Mouse (Mus musculus) kidney, postnatal 10 days (tissue): ENCODE results near the gene Nomo1.

Experiments used
- DNase-seq: peaks from one replicate; pipeline ENCODE4 v3.0.0; 2021; ENCODE audit warnings: mixed read lengths

The Nomo1 gene

GRCm38 (mm10) chr7:46047873-46048562, 14.5 kb downstream of the Nomo1 start:
- no peak for DNase-seq

GRCm38 (mm10) chr7:46049981-46050380, 16.5 kb downstream of the Nomo1 start:
- DNase-seq = no peak

- DNase-seq = peak; percentile 21
These were observed 18.8 kb downstream of the Nomo1 start for GRCm38 (mm10) chr7:46052161-46052821.

GRCm38 (mm10) chr7:46053566-46053965, 20.1 kb downstream of the Nomo1 start:
- DNase-seq = no peak

DNA sequence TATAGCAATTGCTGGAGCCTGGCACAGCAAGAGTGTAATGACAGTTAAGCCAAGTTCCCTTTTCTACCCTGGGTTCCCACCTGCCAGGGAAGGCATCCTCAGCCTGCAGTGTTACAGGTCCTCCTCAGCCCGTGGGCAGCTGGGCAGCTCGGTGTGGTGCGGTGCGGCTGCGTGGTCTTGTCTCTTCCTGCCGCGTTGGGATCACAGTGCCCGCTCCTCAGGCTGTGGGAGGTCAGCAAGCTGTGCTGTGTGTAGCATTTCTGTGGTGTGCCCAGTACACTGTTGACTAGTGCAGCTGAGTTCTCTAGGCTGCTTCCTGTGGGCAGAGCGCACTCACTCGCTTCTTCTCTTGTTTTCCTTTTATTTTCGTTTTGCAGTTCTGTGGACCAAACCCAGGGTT, 25.4 kb downstream of the Nomo1 start:
- no peak for DNase-seq

DNA sequence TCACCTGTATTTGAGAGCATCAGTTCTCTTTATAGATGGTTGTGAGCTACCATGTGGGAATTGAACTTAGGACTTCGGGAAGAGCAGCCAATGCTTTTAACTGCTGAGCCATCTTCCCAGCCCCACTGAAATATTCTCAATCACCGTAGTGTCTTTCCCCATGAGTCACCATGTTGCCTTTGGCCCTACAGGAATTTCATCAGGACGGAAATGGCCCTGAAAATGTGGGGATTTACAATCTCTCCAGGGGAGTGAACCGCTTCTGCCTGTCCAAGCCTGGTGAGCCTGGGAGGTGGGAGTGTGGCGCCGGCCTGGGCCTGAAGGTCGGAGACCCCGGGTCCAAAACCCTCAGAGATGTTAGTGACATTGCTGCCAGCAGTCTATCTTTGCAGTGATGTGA, 27.2 kb downstream of the Nomo1 start:
- no peak for DNase-seq

DNA sequence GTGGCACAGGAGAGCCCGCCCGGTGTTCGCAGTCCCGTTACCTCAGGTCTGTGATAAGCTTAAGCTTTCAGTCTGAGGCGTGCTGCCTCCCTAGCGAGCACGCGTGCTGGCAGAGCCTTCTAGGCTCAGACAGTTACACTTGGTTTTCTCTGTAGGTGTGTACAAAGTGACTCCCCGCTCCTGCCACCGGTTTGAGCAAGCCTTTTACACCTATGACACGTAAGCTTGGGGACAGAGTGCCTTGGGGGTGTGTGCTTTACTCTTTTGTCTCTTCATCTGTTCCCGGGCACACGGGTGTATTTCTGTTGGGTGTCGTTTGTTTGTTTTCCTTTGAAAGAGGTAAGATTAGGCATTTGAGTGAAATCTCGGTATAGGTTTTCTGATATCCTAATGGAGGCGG, 28.1 kb downstream of the Nomo1 start:
- no peak for DNase-seq

DNA sequence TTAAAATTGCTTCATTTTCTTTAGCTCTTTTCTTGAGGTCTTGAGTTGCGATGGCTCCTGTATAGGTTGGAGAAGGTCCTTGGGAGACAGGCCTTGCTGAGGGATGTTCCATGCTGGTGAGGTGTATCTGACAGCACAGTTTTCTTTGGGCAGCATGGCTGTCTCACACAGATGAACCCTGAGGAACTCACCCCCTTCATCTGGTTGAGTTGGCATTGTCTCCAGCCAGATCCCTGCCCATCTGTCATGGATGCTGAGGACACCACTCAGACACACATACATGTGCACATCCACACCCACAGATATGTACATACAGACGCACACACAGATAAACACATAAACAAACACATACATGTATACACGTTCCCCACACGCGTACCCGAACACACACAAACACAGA, 29.8 kb downstream of the Nomo1 start:
- no peak for DNase-seq

GRCm38 (mm10) chr7:46068831-46069230, 35.3 kb downstream of the Nomo1 start:
- DNase-seq = no peak

DNA sequence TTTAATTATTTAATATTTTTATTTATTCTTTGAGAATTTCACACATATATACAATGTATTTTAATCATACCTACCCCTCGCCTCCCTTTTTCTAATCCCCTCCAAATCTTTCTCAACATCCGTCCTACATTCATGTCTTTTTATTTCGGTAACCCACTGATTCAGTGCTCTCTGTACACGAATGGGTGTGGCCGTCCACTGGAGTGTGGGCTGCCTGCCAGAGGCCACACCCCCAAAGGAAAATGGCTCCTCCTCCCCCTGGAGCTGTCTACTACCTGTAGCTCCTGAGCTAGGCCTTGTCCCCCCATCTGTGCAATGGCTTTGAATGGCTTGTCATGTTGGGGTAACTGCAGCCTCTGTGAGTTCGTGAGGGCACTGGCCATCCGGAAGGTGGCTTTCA, 43.3 kb downstream of the Nomo1 start:
- no peak for DNase-seq

GRCm38 (mm10) chr7:46077675-46078074, 44.2 kb downstream of the Nomo1 start:
- DNase-seq = no peak

DNA sequence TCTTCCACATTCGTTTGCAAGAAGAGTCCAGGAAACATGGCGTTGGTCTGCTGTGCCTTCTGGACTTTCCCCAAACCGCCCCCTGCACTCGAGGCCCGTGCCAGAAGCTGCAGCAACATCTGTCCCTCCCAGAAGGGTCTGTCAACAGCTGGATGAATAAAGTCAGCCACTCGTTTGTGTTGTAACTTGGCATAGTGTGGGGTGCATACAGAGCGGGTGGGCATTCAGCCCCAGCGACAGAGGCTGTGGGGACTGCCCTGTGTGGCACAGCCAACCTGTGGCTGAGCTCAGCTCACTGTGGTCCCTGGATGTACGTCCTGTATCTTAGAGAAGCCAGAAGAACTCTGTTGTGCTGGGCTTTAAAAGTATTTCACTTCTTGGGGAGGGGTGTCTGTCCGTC, 50.5 kb downstream of the Nomo1 start:
- no peak for DNase-seq

DNA sequence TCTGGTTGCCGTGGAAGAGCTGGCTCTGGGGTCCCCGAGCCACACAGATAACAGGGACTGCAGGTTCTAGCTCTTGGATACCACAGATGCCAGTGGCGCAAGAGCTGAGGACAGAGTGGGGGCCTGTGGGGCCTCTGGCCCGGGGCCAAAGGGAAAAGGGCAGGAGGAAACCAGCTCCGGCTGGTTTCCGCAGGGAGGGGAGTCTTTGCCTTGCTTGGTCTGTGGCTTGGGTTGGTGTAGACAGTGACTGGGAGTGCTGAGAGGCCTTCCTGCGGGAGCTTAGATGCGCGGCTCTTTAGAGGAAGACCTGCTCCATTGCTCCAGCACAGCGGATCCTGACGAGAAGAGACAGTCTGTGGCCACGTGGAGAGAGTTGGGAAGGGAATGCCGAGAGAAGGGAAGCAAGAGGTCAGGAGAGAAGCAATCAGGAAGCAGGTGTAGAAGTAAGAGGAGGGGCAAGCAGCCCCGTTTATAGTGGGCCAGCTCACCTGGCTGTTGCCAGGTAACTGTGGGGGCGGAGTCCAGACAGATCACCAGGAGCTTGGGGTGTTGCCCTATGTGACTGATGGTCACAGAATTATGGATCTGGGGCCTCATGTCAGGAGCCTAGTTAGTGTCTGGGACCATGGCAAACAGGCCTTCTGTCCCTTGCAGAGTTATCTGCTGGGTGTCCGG, 51.5 kb downstream of the Nomo1 start:
- peak; percentile 70 for DNase-seq

GRCm38 (mm10) chr7:46086378-46086777, 52.9 kb downstream of the Nomo1 start:
- DNase-seq = no peak

DNA sequence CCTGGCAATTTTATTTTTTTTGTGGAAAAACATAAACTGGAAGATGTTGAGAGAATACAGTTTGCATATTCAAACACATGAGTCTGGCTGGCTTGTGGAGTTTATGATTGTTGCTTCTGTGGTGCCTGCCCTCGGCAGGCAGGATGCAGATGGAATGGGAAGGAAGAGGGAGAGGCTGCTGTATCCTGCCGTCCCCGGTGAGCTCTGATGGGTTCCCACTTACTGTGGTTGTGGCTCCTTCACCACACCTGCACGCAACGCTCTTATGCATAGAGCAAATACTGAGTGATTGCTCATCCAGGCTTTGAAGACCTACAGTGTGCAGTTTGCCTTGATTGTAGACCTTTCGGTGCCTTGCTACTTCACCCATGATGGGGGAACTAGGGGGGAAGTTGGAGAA, 54.7 kb downstream of the Nomo1 start:
- DNase-seq = no peak

- DNase-seq = no peak
These were observed 59.3 kb downstream of the Nomo1 start for GRCm38 (mm10) chr7:46092803-46093202.

DNA sequence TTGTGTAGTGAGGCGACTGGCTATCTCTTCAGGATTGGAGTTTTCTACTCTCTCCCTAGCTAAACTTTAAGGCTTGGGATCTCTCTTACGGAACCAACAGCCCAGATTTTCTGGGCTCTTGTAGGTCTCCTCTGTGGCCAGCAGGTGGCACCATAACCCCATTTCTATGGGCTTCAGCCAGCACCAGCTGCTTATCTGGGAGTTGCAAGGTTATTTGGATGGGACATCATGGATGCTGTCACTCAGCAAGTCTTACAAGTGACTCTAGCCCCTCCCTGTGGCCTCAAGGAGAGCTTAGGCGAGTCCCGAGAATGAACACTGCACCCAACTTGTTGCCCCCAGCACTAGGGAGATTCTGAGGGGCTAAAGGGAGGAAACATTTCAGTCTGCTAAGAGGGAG, 62.6 kb downstream of the Nomo1 start:
- DNase-seq = peak; percentile 82

DNA sequence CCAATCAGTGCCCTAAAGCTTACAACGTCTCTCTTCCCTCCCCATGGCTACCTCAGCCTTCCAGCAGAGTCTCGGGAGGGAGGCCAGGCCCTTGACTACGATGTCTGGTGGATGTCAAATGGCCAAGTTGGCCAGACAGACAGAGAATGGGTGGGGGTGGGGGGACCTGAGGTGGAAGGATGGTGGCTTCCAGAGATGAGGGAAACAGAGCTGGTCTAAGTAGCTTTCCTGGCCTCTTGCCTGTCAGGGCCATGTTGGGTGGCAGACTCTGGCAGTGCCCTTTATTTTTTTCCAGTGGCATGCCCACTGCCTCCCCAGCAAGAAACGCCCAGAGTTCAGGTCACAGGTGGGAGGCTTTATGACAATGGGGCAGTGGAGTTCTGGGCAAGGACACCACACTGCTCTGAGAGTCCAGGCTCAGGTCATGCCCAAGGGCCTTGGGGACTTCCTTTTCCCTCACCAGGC, 63.9 kb downstream of the Nomo1 start:
- DNase-seq = no peak

DNA sequence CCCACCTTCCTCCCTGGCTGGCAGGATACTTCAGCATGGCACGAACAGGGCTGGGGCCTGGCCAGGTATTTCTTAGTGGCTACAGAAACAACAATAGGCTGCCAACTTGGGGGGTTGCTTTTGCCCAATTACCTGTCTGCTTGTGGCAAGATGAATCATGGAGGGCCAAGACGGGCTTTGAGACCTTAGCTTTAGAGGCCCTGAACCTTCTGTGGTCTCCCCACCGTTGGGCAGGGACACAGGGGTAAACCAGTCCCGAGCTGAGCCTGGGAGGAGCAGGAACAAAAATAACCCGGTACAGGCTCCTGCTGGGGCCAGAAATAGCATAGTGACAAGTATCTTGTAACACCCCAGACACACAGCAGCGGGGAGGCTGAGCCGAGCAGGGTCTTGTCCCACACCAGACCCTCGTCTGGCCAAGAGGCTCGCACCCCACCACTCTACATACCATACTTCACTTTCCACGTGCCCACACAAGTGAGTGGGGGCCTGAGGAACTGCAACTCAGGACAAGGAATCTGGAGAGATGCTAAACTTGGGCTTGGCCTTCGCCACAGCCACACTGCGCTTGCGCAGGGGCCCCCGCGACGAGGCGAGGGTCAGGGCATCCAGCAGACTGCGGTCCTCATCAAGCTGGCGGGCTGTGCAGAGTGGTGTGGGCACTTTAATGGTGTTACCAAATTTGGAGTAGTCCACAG, 64.9 kb downstream of the Nomo1 start:
- no peak for DNase-seq

- no peak for DNase-seq
These were observed 65.4 kb downstream of the Nomo1 start for GRCm38 (mm10) chr7:46098919-46099286.

DNA sequence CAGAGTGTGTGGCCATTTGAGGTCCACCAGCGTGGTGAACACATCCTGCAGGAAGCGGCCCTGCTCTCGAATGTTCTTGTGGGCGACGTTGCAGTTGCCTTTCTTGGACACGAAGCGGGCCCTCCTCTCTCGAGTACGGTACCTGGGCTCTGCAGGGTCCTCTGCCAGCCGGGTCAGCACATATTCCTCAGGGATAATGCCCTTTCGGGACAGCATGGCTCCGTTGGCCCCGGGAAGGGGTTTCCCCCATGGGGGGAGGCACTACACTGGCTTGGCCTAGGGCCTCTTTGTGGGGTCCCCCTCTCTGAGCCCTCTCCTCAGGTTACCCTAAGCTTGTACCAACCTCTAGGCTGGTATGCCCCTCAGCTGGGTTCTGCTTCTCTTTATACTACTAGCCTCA, 66.2 kb downstream of the Nomo1 start:
- DNase-seq = no peak

DNA sequence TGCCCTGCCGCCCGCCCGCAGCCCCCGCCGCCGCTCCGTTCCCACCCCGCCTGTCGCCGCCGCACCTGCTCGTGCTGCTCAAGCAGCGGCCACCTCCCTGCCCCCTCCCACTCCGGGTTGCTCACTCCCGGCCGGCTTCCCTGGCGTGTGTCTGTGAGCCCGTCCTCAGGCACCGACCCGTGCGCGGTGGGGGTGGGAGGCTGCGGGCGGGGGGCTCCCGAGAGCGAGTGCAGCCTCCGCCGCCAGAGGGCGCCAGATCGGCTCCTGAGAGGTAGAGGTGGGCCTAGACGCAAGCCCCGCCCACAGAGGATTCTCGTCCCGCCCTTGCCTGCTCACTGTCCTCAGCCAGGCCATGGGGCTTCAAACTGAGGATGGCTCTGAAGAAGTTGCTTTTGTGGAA, 67.1 kb downstream of the Nomo1 start, which contains the start of gene Kcnj11:
Kcnj11 (minus strand) TSS at position 202 of the 400 bp plus-strand sequence.
- DNase-seq = peak; percentile 90

GRCm38 (mm10) chr7:46103075-46103591, 69.6 kb downstream of the Nomo1 start:
- no peak for DNase-seq
